Mouse (Mus musculus) intestine, embryonic 14.5 days (tissue): Measurements from ENCODE around the gene Zfp503. TPM values are rescaled to one million over a fixed set of nuclear protein-coding genes. Genes with fewer than 3 reads are reported as not detected.

Experiments
- ATAC-seq: fragments of 200-750 bp; cut with Nextera tagmentation; replicated peaks from 2 replicates; pipeline ENCODE4 v1.8.0; 2017; ENCODE audit warnings: low read depth, moderate number of reproducible peaks, moderate TSS enrichment, moderate library complexity; ENCODE audit not compliant: low FRiP score, low TSS enrichment
- DNase-seq: peaks from one replicate; pipeline ENCODE4 v3.0.0-alpha.2; 2018; ENCODE audit warnings: low spot score
- H3K27ac ChIP-seq: fragments of 300-500 bp; sonication (generic); 2 replicates; pipeline ENCODE4 v1.5.1; 2014; ENCODE audit warnings: low read depth, mild to moderate bottlenecking, control low read depth
- H3K27me3 ChIP-seq: fragments of 300-500 bp; sonication (generic); replicated peaks from 2 replicates; pipeline ENCODE4 v1.6.1; 2014; ENCODE audit warnings: low read length, control low read depth; ENCODE audit not compliant: control insufficient read depth, insufficient read depth
- H3K36me3 ChIP-seq: fragments of 300-500 bp; sonication (generic); 2 replicates; pipeline ENCODE4 v1.6.1; 2014; ENCODE audit warnings: low read length, control low read depth; ENCODE audit not compliant: control insufficient read depth, insufficient read depth
- H3K4me1 ChIP-seq: fragments of 300-500 bp; sonication (generic); replicated peaks from 2 replicates; pipeline ENCODE4 v1.6.1; 2014; ENCODE audit warnings: low read length, control low read depth, mixed read lengths; ENCODE audit not compliant: control insufficient read depth, insufficient read depth
- H3K4me2 ChIP-seq: fragments of 300-500 bp; sonication (generic); 2 replicates; pipeline ENCODE4 v1.6.1; 2014; ENCODE audit warnings: low read length
- H3K4me3 ChIP-seq: fragments of 300-500 bp; sonication (generic); 2 replicates; pipeline ENCODE4 v1.5.1; 2014; ENCODE audit warnings: low read depth, low read length, control low read depth, mixed read lengths
- H3K9ac ChIP-seq: fragments of 300-500 bp; sonication (generic); 2 replicates; pipeline ENCODE4 v1.6.1; 2014; ENCODE audit warnings: mild to moderate bottlenecking, low read length
- H3K9me3 ChIP-seq: fragments of 300-500 bp; sonication (generic); 2 replicates; pipeline ENCODE4 v1.6.1; 2016; ENCODE audit warnings: low read length, control low read depth; ENCODE audit not compliant: control insufficient read depth
- WGBS: fragments of 180-500 bp; shearing (Covaris S2); extraction: QIAGEN DNeasy Blood & Tissue Kit; methylation state at CpG from one replicate; pipeline ENCODE4 v1.1.7; 2014; 5-methylcytosine and 5-hydroxymethylcytosine counted together
- polyA plus RNA-seq: library from polyadenylated mRNA; unstranded; fragments of >200 nt; fragmentation: Nextera tagmentation; extraction: Ambion mirVana; gene quantifications from 2 replicates; pipeline ENCODE4 v1.2.1, GENCODE M21; 2014

The Zfp503 gene
- polyA plus RNA-seq, 1 experiment from 2014 or later: 12.7 TPM

DNA sequence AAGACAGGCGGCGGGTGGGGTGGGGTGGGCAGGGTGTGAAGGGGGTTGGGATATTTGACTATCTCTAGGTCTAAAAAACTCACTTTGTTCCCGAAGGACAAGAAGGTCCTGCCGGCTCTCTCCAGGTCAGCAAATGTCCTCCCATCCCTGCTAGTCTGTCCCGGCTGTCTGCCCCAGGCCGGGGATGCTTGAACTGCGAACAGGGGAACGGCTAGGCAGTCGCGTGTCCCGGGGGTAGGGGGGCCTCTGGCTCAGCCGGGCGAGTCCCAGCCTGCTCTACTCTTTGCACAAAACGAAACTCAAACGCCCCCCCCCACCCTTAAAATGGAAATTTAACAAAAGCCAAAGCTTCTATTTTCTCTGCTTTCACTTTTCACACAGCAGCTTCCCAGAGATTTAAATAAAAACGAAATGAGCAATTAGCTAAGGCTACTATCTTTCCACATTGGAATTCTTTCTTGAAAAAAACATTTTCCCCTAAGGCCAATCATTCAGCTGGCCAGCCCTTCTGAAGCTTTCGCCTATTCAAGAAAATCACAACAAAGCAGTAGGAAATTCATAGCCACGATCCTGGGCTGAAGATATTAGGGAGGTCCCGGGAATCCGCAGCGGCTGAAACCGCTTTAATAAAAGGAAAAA, 6.0 kb downstream of the Zfp503 start:
- ATAC-seq: no peak
- H3K4me2 ChIP-seq: peak overlapping the region; percentile 71
- peaks cover 9% of the 10 kb centered on the region; the same call in 1 of the 2 replicates for H3K4me1 ChIP-seq
- WGBS: 3% methylated on average over 22 of the region's 22 CpGs
- H3K9ac ChIP-seq: peak overlapping the region; percentile 82
- H3K27me3 ChIP-seq: no peaks in the 10 kb centered on the region
- H3K9me3 ChIP-seq: no peaks in the 10 kb centered on the region
- H3K27ac ChIP-seq: peak overlapping the region; percentile 83
- peak overlapping the region; percentile 58 for H3K4me3 ChIP-seq
- no peak for DNase-seq
- peaks cover 18% of the 10 kb centered on the region for H3K36me3 ChIP-seq

- DNase-seq (peak; percentile 90), ATAC-seq (peak; percentile 12; the same call in 1 of the 2 replicates)
- Histone ChIP-seq H3K27me3 (no peaks in the 10 kb centered on the region), H3K4me2 (peak overlapping the region; percentile 71), H3K36me3 (peaks cover 18% of the 10 kb centered on the region), H3K9ac (peak overlapping the region; percentile 82), H3K9me3 (no peaks in the 10 kb centered on the region), H3K4me1 (peaks cover 9% of the 10 kb centered on the region; the same call in 1 of the 2 replicates), H3K4me3 (peak overlapping the region; percentile 58), H3K27ac (peak overlapping the region; percentile 83)
- WGBS: 10% methylated on average over 38 of the region's 38 CpGs
Observed at GRCm38 (mm10) chr14:21982592-21983310, 6.7 kb downstream of the Zfp503 start.

DNA sequence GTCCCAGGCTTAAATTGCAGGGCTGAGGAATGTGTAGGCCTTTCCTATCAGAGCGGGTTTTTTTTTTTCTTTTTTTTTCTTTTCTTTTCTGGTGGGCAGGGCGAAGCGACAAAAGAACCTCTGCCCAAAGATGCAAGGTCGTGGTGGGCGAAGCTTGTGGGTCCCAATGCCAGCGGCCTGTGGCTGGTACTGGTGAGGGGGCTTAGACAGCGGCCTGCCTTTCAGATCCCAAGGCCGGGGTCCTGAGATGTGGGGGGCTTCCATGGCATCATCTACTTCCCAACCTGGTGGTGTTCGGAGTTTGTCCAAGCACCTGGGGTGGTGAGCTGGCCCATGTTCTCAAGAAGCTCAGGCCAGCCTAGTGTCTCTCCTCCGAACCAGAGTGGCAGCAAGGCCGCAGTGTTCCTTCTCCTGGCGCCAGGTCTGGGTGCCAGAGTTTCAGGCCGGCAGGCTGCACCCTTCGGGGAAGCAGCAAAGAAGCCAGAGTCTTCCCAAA, 7.3 kb downstream of the Zfp503 start:
- ATAC-seq: no peak
- Histone ChIP-seq H3K9ac (peak overlapping the region; percentile 82), H3K27ac (peak overlapping the region; percentile 83), H3K9me3 (no peaks in the 10 kb centered on the region), H3K4me1 (peaks cover 9% of the 10 kb centered on the region; the same call in 1 of the 2 replicates), H3K4me3 (peak overlapping the region; percentile 58), H3K36me3 (peaks cover 18% of the 10 kb centered on the region), H3K27me3 (no peaks in the 10 kb centered on the region), H3K4me2 (peak overlapping the region; percentile 71)
- 38% methylated on average over 14 of the region's 14 CpGs for WGBS
- DNase-seq: peak; percentile 85

DNA sequence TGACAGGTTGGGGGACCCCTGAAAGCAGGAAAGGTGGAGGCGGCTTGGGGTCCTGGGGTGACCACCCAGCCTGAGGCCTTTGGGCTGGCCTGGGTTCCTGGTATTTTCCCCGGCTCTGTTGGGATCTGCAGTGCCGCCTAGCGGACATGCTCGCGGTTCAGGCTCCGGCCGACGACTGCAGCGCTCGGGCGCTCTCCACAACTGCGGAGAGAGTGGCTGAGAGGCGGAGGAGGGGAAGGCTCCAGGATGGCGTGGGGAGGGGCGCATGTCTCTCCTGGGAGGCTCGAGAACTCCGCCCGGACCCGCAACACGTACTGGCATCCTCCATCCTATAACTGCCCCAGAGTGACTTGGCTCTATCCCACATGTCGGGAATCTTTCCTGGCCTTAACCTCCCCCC, 7.9 kb downstream of the Zfp503 start:
- Histone ChIP-seq H3K4me3 (no peak overlapping the region), H3K27ac (peak overlapping the region; percentile 83), H3K4me2 (peak overlapping the region; percentile 71), H3K27me3 (no peaks in the 10 kb centered on the region), H3K36me3 (peaks cover 18% of the 10 kb centered on the region), H3K4me1 (peaks cover 9% of the 10 kb centered on the region; the same call in 1 of the 2 replicates), H3K9me3 (peaks cover 3% of the 10 kb centered on the region; the same call in 1 of the 2 replicates), H3K9ac (no peak overlapping the region)
- 2% methylated on average over 22 of the region's 22 CpGs for WGBS
- ATAC-seq: peak; percentile 71
- peak; percentile 94 for DNase-seq

DNA sequence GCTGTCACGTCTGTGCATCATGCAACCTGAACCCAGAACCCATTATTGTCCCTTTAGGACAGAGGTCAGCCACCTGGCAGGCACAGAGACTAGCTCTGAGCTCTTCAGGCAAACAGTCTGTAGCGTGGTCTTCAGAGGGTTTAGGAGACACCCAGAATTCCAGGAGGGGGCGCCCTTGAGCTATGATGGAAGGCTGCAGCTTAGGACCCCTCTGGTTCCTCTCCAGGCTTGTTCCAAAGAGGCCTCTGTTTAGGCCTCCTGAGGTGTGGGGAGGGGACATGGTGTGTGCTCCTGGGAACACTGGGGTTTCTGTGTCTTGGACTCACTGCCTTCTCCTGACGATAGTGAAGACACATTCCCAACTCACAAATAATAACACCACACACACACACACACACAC, 20.4 kb downstream of the Zfp503 start:
- H3K27ac ChIP-seq: no peak overlapping the region
- no peaks in the 10 kb centered on the region for H3K9me3 ChIP-seq
- no peaks in the 10 kb centered on the region for H3K36me3 ChIP-seq
- peak; percentile 55; the same call in 1 of the 2 replicates for ATAC-seq
- 38% methylated on average over 4 of the region's 4 CpGs for WGBS
- no peak overlapping the region for H3K4me3 ChIP-seq
- H3K9ac ChIP-seq: no peak overlapping the region
- DNase-seq: peak; percentile 87
- no peaks in the 10 kb centered on the region for H3K4me1 ChIP-seq
- H3K4me2 ChIP-seq: no peak overlapping the region
- 0 out of 2 replicates have a peak, but pooled peaks cover 4% of the 10 kb centered on the region for H3K27me3 ChIP-seq

GRCm38 (mm10) chr14:21967375-21968010, 21.9 kb downstream of the Zfp503 start:
- no peaks in the 10 kb centered on the region for H3K36me3 ChIP-seq
- no peak overlapping the region for H3K4me3 ChIP-seq
- no peak overlapping the region for H3K9ac ChIP-seq
- 46% methylated on average over 12 of the region's 12 CpGs for WGBS
- H3K4me1 ChIP-seq: no peaks in the 10 kb centered on the region
- H3K9me3 ChIP-seq: no peaks in the 10 kb centered on the region
- H3K27ac ChIP-seq: no peak overlapping the region
- ATAC-seq (no peak), DNase-seq (no peak)
- no peak overlapping the region for H3K4me2 ChIP-seq
- 0 out of 2 replicates have a peak, but pooled peaks cover 4% of the 10 kb centered on the region for H3K27me3 ChIP-seq

DNA sequence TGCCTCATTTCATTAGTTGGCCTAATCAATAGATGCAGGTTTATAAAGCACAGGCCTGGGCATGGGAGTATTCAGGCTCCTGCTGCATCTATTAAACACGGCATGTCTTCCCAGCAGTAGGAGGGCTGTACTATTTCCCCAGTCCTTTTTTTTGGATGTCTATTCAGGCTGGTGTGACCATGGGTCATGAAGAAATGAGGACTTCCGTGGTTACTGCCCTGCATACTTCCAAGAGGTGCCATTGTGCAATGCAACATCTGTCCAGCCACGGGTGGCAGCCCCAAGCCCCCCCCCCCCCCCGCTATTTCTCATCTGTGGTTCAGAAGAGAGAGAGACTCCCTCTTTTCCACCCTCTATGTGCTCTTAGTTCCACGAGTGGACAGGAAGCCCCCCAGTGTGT, 23.1 kb downstream of the Zfp503 start:
- no peak overlapping the region for H3K27ac ChIP-seq
- no peaks in the 10 kb centered on the region for H3K36me3 ChIP-seq
- ATAC-seq (no peak), DNase-seq (no peak)
- 74% methylated on average over 5 of the region's 5 CpGs for WGBS
- no peaks in the 10 kb centered on the region for H3K4me1 ChIP-seq
- no peaks in the 10 kb centered on the region for H3K9me3 ChIP-seq
- 0 out of 2 replicates have a peak, but pooled peaks cover 4% of the 10 kb centered on the region for H3K27me3 ChIP-seq
- H3K9ac ChIP-seq: no peak overlapping the region
- H3K4me3 ChIP-seq: no peak overlapping the region
- H3K4me2 ChIP-seq: no peak overlapping the region

GRCm38 (mm10) chr14:21962381-21963050, 26.9 kb downstream of the Zfp503 start:
- Histone ChIP-seq H3K36me3 (no peaks in the 10 kb centered on the region), H3K27me3 (no peaks in the 10 kb centered on the region), H3K9ac (no peak overlapping the region), H3K9me3 (no peaks in the 10 kb centered on the region), H3K4me3 (no peak overlapping the region), H3K4me2 (no peak overlapping the region), H3K4me1 (0 out of 2 replicates have a peak, but pooled peaks cover 4% of the 10 kb centered on the region), H3K27ac (no peak overlapping the region)
- no peak for DNase-seq
- 77% methylated on average over 22 of the region's 22 CpGs for WGBS
- no peak for ATAC-seq
